Mouse (Mus musculus): ENCODE data around the gene Arhgap8. TPM values are rescaled to one million over a fixed set of nuclear protein-coding genes. Genes with fewer than 3 reads are reported as not detected.

The Arhgap8 gene
- polyA plus RNA-seq (2015; fragmentation: Nextera tagmentation; extraction: Ambion mirVana), result 26.4 and 27.6 TPM in 2 replicates

DNA sequence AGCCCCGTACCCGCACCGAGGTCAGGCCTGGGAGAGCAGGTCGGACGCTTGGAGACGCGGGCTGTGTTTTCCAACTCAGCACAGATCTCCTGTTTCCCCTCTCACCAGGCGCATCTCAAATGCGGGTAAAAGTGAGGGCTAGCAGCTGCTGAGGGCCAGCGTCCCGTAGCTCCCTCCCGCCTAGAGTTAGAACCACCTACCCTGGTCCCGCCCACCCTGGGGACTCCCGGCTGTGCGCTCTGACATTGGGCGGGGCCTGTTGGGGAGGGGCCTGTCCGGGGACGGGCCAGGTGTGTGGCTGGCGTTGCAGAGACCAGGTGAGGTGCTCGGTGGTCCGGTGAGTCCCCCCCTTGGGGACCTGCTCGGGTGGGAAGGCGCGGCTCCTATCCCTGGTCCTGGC, at the start of gene Arhgap8:
Arhgap8 (plus strand) TSS at position 262 of the 400 bp plus-strand sequence.
- Histone ChIP-seq H3K27ac (ENCODE audit: low read length) (peak within 1 kb of the TSS; percentile 89), H3K4me1 (replicated peaks; ENCODE audit: control insufficient read depth, insufficient read depth, low read length) (peaks cover 14% of the 10 kb centered on the region), H3K36me3 (ENCODE audit: control insufficient read depth, insufficient read depth, low read length) (no peaks in the 10 kb centered on the region), H3K9me3 (ENCODE audit: control insufficient read depth, low read length) (no peaks in the 10 kb centered on the region), H3K27me3 (ENCODE audit: control insufficient read depth, insufficient read depth, low read depth, low read length) (no peaks in the 10 kb centered on the region), H3K4me2 (ENCODE audit: low read depth, low read length) (peak within 1 kb of the TSS; percentile 79), H3K9ac (ENCODE audit: low read length) (peak within 1 kb of the TSS; percentile 65), H3K4me3 (ENCODE audit: low read length) (peak within 1 kb of the TSS; percentile 56)
- ATAC-seq (ENCODE audit: low read depth), result peak; percentile 86
- 2% methylated on average over 20 of the region's 24 CpGs for WGBS

DNA sequence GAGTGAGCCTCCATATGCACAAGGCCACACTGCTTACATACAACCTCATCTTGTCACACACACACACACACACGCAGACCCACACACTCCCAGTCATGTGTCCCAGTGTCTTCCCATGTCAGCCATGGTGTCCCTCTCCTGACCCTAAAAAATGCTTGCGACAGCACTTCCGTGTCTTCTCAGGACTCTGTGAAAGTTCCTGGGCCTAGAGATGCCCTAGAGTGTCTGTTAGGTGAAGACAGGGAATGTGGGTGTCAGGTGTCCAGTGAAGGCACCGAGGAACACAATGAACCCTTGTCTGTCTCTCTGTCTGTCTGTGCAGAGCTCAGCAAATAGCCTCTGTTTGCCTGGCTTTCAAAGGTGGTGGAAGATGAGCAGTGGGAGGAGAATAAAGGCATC, 49.2 kb upstream of the Arhgap8 start:
- ATAC-seq (ENCODE audit: low read depth), result no peak

DNA sequence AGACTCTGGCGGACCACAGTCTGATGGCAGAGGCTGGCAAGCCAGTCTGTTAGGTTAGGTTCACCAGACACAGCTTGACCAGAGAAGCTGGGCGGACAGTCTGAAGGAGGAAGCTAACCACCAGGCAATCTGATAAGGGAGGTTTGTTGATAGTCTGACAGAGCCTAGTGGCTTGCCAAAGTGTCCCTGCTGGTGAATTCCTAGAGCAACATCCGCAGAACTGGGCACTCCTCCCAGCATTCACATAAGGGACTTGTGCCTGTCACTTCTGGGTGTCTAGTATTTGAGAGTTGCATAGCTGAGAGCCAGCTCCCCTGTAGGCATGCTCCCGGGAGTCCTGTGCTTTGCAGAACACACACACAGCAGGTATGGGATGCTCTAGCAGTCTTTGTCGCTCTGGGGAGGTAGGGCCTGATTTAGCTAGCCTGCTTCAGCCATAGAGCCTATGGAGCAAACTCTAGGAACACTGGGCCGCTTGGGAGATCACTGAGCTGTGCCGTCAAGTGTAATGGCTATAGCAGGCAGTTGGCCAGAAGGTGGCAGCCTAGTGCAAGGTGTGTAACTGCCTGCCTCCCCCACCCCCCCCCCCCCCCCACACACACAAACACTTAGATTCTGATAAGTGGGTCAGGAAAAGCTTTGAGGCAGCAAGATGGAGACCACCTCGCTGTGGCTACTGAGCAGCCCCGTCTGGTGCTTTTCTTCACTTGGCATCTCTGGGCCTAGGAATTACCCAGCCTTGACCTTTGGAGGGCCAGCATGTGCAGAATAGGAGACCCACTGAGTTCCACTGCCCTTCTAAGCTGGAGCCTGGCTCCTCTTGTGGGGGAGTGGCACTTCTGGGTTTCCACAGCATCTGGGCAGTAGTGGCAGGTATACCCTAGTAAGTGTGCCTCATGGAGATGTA, 48.2 kb upstream of the Arhgap8 start:
- Histone ChIP-seq H3K4me3 (ENCODE audit: low read length) (no peak overlapping the region), H3K27me3 (ENCODE audit: control insufficient read depth, insufficient read depth, low read depth, low read length) (no peaks in the 10 kb centered on the region), H3K9ac (ENCODE audit: low read length) (no peak overlapping the region), H3K4me2 (ENCODE audit: low read depth, low read length) (no peak overlapping the region), H3K36me3 (ENCODE audit: control insufficient read depth, insufficient read depth, low read length) (no peaks in the 10 kb centered on the region), H3K9me3 (ENCODE audit: control insufficient read depth, low read length) (no peaks in the 10 kb centered on the region), H3K4me1 (replicated peaks; ENCODE audit: control insufficient read depth, insufficient read depth, low read length) (peaks cover 3% of the 10 kb centered on the region; the same call in 1 of the 2 replicates), H3K27ac (ENCODE audit: low read length) (no peak overlapping the region)
- peak; percentile 69 for ATAC-seq (ENCODE audit: low read depth)
- WGBS, result 31% methylated on average over 9 of the region's 9 CpGs

More for the DNA sequence above, 49.2 kb upstream of the Arhgap8 start:
- Histone ChIP-seq H3K9ac (ENCODE audit: low read length) (no peak overlapping the region), H3K27me3 (ENCODE audit: control insufficient read depth, insufficient read depth, low read depth, low read length) (no peaks in the 10 kb centered on the region), H3K9me3 (ENCODE audit: control insufficient read depth, low read length) (no peaks in the 10 kb centered on the region), H3K36me3 (ENCODE audit: control insufficient read depth, insufficient read depth, low read length) (no peaks in the 10 kb centered on the region), H3K4me3 (ENCODE audit: low read length) (no peak overlapping the region), H3K4me1 (replicated peaks; ENCODE audit: control insufficient read depth, insufficient read depth, low read length) (peaks cover 3% of the 10 kb centered on the region; the same call in 1 of the 2 replicates), H3K4me2 (ENCODE audit: low read depth, low read length) (no peak overlapping the region), H3K27ac (ENCODE audit: low read length) (no peak overlapping the region)
- WGBS, result 62% methylated on average over 4 of the region's 4 CpGs

DNA sequence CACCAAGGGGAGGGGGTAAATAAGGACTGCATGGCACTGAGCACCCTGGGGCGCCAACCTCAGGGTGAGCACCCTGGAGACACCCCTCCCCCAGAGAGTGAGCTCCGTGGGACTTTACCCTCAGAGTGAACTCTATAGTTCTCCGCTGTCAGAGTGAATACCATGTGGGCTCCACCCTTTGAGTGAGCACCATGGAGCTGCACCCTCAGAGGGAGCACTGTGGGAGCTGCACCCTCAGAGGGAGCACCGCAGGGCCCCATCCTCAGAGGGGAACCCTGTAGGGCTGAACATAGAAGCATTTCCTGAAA, 47.6 kb upstream of the Arhgap8 start:
- Histone ChIP-seq H3K4me3 (ENCODE audit: low read length) (no peak overlapping the region), H3K4me2 (ENCODE audit: low read depth, low read length) (no peak overlapping the region), H3K9me3 (ENCODE audit: control insufficient read depth, low read length) (no peaks in the 10 kb centered on the region), H3K9ac (ENCODE audit: low read length) (no peak overlapping the region), H3K36me3 (ENCODE audit: control insufficient read depth, insufficient read depth, low read length) (no peaks in the 10 kb centered on the region), H3K27me3 (ENCODE audit: control insufficient read depth, insufficient read depth, low read depth, low read length) (no peaks in the 10 kb centered on the region), H3K27ac (ENCODE audit: low read length) (no peak overlapping the region), H3K4me1 (replicated peaks; ENCODE audit: control insufficient read depth, insufficient read depth, low read length) (peaks cover 3% of the 10 kb centered on the region; the same call in 1 of the 2 replicates)
- WGBS, result 79% methylated on average over 4 of the region's 4 CpGs
- ATAC-seq (ENCODE audit: low read depth), result peak; percentile 6; the same call in 1 of the 2 replicates

DNA sequence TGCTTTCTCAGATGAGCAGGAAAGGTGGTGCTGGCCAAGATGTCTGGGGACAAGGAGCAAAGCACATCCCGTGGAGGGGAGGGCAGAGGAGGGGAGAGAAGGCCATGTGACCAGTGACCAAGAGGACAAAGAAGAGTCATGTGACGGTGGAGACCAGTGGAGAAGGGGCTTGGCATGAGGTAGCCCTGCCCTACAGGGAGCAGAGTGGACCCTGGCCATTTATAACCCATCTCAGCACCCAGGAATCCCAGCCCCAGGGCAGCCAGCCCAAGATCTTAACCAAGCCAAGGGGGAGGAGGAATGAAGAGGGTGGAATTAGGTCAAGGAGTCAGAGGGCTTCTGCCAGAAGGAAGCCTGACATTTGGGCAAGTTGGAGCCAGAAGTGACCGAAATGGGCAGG, 47.2 kb upstream of the Arhgap8 start:
- WGBS, result 64% methylated on average over 3 of the region's 3 CpGs
- no peak overlapping the region for H3K27ac ChIP-seq (ENCODE audit: low read length)
- H3K36me3 ChIP-seq (ENCODE audit: control insufficient read depth, insufficient read depth, low read length), result no peaks in the 10 kb centered on the region
- H3K4me2 ChIP-seq (ENCODE audit: low read depth, low read length), result no peak overlapping the region
- ATAC-seq (ENCODE audit: low read depth), result no peak
- no peaks in the 10 kb centered on the region for H3K9me3 ChIP-seq (ENCODE audit: control insufficient read depth, low read length)
- H3K4me3 ChIP-seq (ENCODE audit: low read length), result no peak overlapping the region
- H3K27me3 ChIP-seq (ENCODE audit: control insufficient read depth, insufficient read depth, low read depth, low read length), result no peaks in the 10 kb centered on the region
- peaks cover 3% of the 10 kb centered on the region; the same call in 1 of the 2 replicates for H3K4me1 ChIP-seq (replicated peaks; ENCODE audit: control insufficient read depth, insufficient read depth, low read length)
- H3K9ac ChIP-seq (ENCODE audit: low read length), result no peak overlapping the region

DNA sequence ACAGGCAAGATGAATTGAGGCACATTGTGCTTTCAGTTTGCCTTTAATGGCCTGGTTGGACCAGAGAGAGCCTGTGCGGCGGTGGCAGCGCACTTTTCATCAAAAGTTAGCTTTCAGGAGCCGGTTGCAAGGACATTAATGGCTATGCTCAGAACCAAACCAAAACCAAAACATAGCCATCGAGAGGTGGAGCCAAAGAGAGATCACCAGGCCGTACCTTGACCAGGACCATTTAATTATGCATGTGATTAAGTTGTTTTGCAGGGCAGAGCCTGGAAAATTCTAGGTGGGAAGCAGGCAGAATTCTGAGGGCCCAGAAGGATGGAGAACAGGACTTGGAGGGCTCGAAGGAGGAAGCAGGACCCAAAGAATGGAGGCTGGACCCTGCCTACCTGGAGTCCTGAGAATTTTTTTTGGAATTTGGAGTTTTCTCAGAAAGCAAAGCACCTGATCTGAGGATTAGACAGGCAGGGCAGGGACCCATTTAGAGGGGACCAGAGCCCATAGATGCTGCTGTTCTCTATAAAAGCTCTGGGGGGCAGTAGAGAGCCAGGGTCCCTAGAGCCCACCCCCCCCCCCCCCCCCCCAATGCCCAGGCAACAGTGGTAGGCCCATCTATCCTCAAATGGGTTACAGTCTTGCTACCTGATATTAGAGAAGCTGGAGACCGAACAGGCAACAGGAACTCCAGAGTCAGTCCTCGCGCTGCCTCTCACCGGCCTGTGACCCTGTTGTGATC, 45.4 kb upstream of the Arhgap8 start:
- Histone ChIP-seq H3K27me3 (ENCODE audit: control insufficient read depth, insufficient read depth, low read depth, low read length) (no peaks in the 10 kb centered on the region), H3K4me2 (ENCODE audit: low read depth, low read length) (no peak overlapping the region), H3K9me3 (ENCODE audit: control insufficient read depth, low read length) (no peaks in the 10 kb centered on the region), H3K9ac (ENCODE audit: low read length) (no peak overlapping the region), H3K27ac (ENCODE audit: low read length) (no peak overlapping the region), H3K4me3 (ENCODE audit: low read length) (no peak overlapping the region), H3K4me1 (replicated peaks; ENCODE audit: control insufficient read depth, insufficient read depth, low read length) (peaks cover 3% of the 10 kb centered on the region; the same call in 1 of the 2 replicates), H3K36me3 (ENCODE audit: control insufficient read depth, insufficient read depth, low read length) (no peaks in the 10 kb centered on the region)
- 82% methylated on average over 11 of the region's 11 CpGs for whole genome bisulfite sequencing
- no peak for ATAC-seq (ENCODE audit: low read depth)

DNA sequence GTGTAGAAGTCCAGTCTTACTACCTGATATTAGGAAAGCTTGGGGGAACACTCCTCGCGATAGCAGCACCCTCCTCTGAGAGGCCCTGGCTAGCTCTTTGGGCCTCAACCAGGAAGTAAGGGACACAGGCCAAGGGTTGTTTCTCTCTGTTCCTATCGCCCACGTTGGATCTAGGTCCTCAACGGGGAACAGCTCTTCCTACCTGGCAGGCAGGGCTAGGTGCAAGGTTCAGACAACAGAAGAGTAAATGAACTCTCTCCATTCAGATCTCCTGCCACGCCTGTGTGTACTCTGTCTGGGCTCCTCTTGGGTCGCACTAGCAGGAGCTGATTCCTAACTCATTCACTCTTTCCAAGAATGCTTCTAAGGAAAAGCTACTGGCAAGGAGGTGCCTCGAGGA, 44.5 kb upstream of the Arhgap8 start:
- H3K9me3 ChIP-seq (ENCODE audit: control insufficient read depth, low read length), result no peaks in the 10 kb centered on the region
- no peak overlapping the region for H3K4me2 ChIP-seq (ENCODE audit: low read depth, low read length)
- WGBS, result 42% methylated on average over 8 of the region's 8 CpGs
- peaks cover 3% of the 10 kb centered on the region; the same call in 1 of the 2 replicates for H3K4me1 ChIP-seq (replicated peaks; ENCODE audit: control insufficient read depth, insufficient read depth, low read length)
- no peak overlapping the region for H3K4me3 ChIP-seq (ENCODE audit: low read length)
- H3K27ac ChIP-seq (ENCODE audit: low read length), result no peak overlapping the region
- no peaks in the 10 kb centered on the region for H3K27me3 ChIP-seq (ENCODE audit: control insufficient read depth, insufficient read depth, low read depth, low read length)
- ATAC-seq (ENCODE audit: low read depth), result no peak
- no peaks in the 10 kb centered on the region for H3K36me3 ChIP-seq (ENCODE audit: control insufficient read depth, insufficient read depth, low read length)
- H3K9ac ChIP-seq (ENCODE audit: low read length), result no peak overlapping the region

DNA sequence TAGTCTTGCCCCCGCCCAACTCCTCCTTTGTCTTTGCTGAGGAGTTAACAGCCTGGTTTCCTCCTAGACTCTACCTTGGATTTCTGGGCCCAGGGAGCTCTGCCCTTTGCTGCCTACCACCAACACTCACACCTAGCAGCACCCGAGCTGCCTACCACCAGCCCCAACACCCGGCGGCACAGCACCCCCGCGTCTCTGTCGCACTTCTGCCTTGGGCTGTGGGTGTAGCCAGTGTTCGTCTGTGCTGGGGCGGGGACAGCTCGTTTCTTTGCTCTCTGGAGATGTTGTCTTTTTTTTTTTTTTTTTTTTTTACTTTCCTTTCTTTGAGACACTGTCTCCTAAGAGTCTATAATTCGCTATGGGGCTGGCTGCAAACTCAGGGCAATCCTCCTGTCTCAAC, 41.9 kb upstream of the Arhgap8 start:
- Histone ChIP-seq H3K4me1 (replicated peaks; ENCODE audit: control insufficient read depth, insufficient read depth, low read length) (peaks cover 14% of the 10 kb centered on the region), H3K9me3 (ENCODE audit: control insufficient read depth, low read length) (no peaks in the 10 kb centered on the region), H3K27ac (ENCODE audit: low read length) (no peak overlapping the region), H3K36me3 (ENCODE audit: control insufficient read depth, insufficient read depth, low read length) (no peaks in the 10 kb centered on the region), H3K27me3 (ENCODE audit: control insufficient read depth, insufficient read depth, low read depth, low read length) (no peaks in the 10 kb centered on the region), H3K4me2 (ENCODE audit: low read depth, low read length) (no peak overlapping the region), H3K9ac (ENCODE audit: low read length) (no peak overlapping the region), H3K4me3 (ENCODE audit: low read length) (no peak overlapping the region)
- no peak for ATAC-seq (ENCODE audit: low read depth)
- 61% methylated on average over 11 of the region's 11 CpGs for WGBS

DNA sequence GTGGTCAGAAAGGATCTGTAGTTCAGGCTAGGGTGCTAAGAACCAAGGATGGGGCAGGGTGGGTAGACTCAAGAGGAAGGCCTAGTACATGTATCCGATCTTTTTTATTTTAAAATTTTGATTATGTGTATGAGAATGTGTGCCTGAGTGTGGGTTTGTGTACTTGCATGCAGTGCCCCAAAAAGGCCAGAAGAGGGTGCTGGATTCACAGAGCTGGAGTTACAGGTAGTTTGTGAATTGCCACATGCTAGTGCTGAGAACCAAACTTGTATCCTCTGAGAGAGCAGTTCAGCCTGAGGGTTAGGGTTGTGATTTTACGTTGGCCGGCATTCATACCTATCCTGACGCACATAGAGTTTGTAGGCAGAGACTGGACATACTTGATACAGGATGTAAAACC, 40.8 kb upstream of the Arhgap8 start:
- 94% methylated on average over 4 of the region's 4 CpGs for WGBS
- H3K9me3 ChIP-seq (ENCODE audit: control insufficient read depth, low read length), result no peaks in the 10 kb centered on the region
- no peak overlapping the region for H3K4me3 ChIP-seq (ENCODE audit: low read length)
- H3K4me1 ChIP-seq (replicated peaks; ENCODE audit: control insufficient read depth, insufficient read depth, low read length), result peaks cover 14% of the 10 kb centered on the region
- H3K27ac ChIP-seq (ENCODE audit: low read length), result no peak overlapping the region
- H3K27me3 ChIP-seq (ENCODE audit: control insufficient read depth, insufficient read depth, low read depth, low read length), result no peaks in the 10 kb centered on the region
- H3K36me3 ChIP-seq (ENCODE audit: control insufficient read depth, insufficient read depth, low read length), result no peaks in the 10 kb centered on the region
- no peak overlapping the region for H3K4me2 ChIP-seq (ENCODE audit: low read depth, low read length)
- H3K9ac ChIP-seq (ENCODE audit: low read length), result no peak overlapping the region
- no peak for ATAC-seq (ENCODE audit: low read depth)

Data from lung, embryonic 16.5 days (tissue).